Mouse (Mus musculus): ENCODE measurements at regions not wholly inside any gene's neighbourhood (a gene's known extent, or its start where the extent isn't known, plus 50 kb on each side); places are given as distances from the start of the nearest gene placed in this dataset.
A peak's percentile ranks its signal among the peaks of the same experiment; 100 is the strongest.

- H3K27me3 ChIP-seq (ENCODE audit: control insufficient read depth, insufficient read depth, low read length), result no peaks in the 10 kb centered on the region
- ATAC-seq (ENCODE audit: insufficient read depth, low FRiP score), result no peak
- peak overlapping the region; percentile 1; the same call in 1 of the 2 replicates for H3K27ac ChIP-seq (ENCODE audit: low read length)
- peak overlapping the region; percentile 12; the same call in 1 of the 2 replicates for H3K9ac ChIP-seq (ENCODE audit: low read length)
- H3K4me3 ChIP-seq (replicated peaks; ENCODE audit: low read length), result no peak overlapping the region
- WGBS, result 75% methylated on average over 8 of the region's 8 CpGs
- peaks cover 16% of the 10 kb centered on the region; the same call in 1 of the 2 replicates for H3K4me1 ChIP-seq (ENCODE audit: control insufficient read depth, insufficient read depth, low read length)
- no peak overlapping the region for H3K4me2 ChIP-seq (ENCODE audit: low read depth, low read length)
- no peaks in the 10 kb centered on the region for H3K36me3 ChIP-seq (ENCODE audit: control insufficient read depth, insufficient read depth, low read length)
- no peaks in the 10 kb centered on the region for H3K9me3 ChIP-seq (replicated peaks; ENCODE audit: control insufficient read depth, low read length)
Observed at GRCm38 (mm10) chr4:150752151-150752550, 100.2 kb upstream of the Slc45a1 start.

GRCm38 (mm10) chr4:150750445-150751213, 98.7 kb upstream of the Slc45a1 start:
- Histone ChIP-seq H3K36me3 (ENCODE audit: control insufficient read depth, insufficient read depth, low read length) (no peaks in the 10 kb centered on the region), H3K9me3 (replicated peaks; ENCODE audit: control insufficient read depth, low read length) (no peaks in the 10 kb centered on the region), H3K27ac (ENCODE audit: low read length) (no peak overlapping the region), H3K9ac (ENCODE audit: low read length) (no peak overlapping the region), H3K4me3 (replicated peaks; ENCODE audit: low read length) (no peak overlapping the region), H3K27me3 (ENCODE audit: control insufficient read depth, insufficient read depth, low read length) (no peaks in the 10 kb centered on the region), H3K4me1 (ENCODE audit: control insufficient read depth, insufficient read depth, low read length) (peaks cover 24% of the 10 kb centered on the region), H3K4me2 (ENCODE audit: low read depth, low read length) (no peak overlapping the region)
- 53% methylated on average over 13 of the region's 13 CpGs for whole genome bisulfite sequencing
- no peak for ATAC-seq (ENCODE audit: insufficient read depth, low FRiP score)

GRCm38 (mm10) chr4:150749066-150749465, 97.1 kb upstream of the Slc45a1 start:
- 77% methylated on average over 8 of the region's 8 CpGs for WGBS
- H3K4me1 ChIP-seq (ENCODE audit: control insufficient read depth, insufficient read depth, low read length), result peaks cover 28% of the 10 kb centered on the region

GRCm38 (mm10) chr4:150748099-150749000, 96.4 kb upstream of the Slc45a1 start:
- ATAC-seq (ENCODE audit: insufficient read depth, low FRiP score), result peak; percentile 75
- H3K27ac ChIP-seq (ENCODE audit: low read length), result peak overlapping the region; percentile 14
- 36% methylated on average over 13 of the region's 13 CpGs for WGBS

More at GRCm38 (mm10) chr4:150749066-150749465, 97.1 kb upstream of the Slc45a1 start:
- Histone ChIP-seq H3K4me3 (replicated peaks; ENCODE audit: low read length) (no peak overlapping the region), H3K9ac (ENCODE audit: low read length) (no peak overlapping the region), H3K27ac (ENCODE audit: low read length) (peak overlapping the region; percentile 14), H3K4me2 (ENCODE audit: low read depth, low read length) (no peak overlapping the region), H3K36me3 (ENCODE audit: control insufficient read depth, insufficient read depth, low read length) (no peaks in the 10 kb centered on the region), H3K9me3 (replicated peaks; ENCODE audit: control insufficient read depth, low read length) (no peaks in the 10 kb centered on the region), H3K27me3 (ENCODE audit: control insufficient read depth, insufficient read depth, low read length) (no peaks in the 10 kb centered on the region)
- no peak for ATAC-seq (ENCODE audit: insufficient read depth, low FRiP score)

GRCm38 (mm10) chr4:150746430-150746923, 94.5 kb upstream of the Slc45a1 start:
- ATAC-seq (ENCODE audit: insufficient read depth, low FRiP score), result no peak
- peak overlapping the region; percentile 6 for H3K9ac ChIP-seq (ENCODE audit: low read length)
- peak overlapping the region; percentile 82 for H3K27ac ChIP-seq (ENCODE audit: low read length)
- 63% methylated on average over 13 of the region's 13 CpGs for WGBS
- no peaks in the 10 kb centered on the region for H3K27me3 ChIP-seq (ENCODE audit: control insufficient read depth, insufficient read depth, low read length)
- no peaks in the 10 kb centered on the region for H3K9me3 ChIP-seq (replicated peaks; ENCODE audit: control insufficient read depth, low read length)
- H3K36me3 ChIP-seq (ENCODE audit: control insufficient read depth, insufficient read depth, low read length), result no peaks in the 10 kb centered on the region
- no peak overlapping the region for H3K4me2 ChIP-seq (ENCODE audit: low read depth, low read length)
- peaks cover 30% of the 10 kb centered on the region for H3K4me1 ChIP-seq (ENCODE audit: control insufficient read depth, insufficient read depth, low read length)
- no peak overlapping the region for H3K4me3 ChIP-seq (replicated peaks; ENCODE audit: low read length)

More at GRCm38 (mm10) chr4:150748099-150749000, 96.4 kb upstream of the Slc45a1 start:
- Histone ChIP-seq H3K4me3 (replicated peaks; ENCODE audit: low read length) (no peak overlapping the region), H3K4me1 (ENCODE audit: control insufficient read depth, insufficient read depth, low read length) (peaks cover 28% of the 10 kb centered on the region), H3K9ac (ENCODE audit: low read length) (no peak overlapping the region), H3K36me3 (ENCODE audit: control insufficient read depth, insufficient read depth, low read length) (no peaks in the 10 kb centered on the region), H3K4me2 (ENCODE audit: low read depth, low read length) (no peak overlapping the region), H3K27me3 (ENCODE audit: control insufficient read depth, insufficient read depth, low read length) (no peaks in the 10 kb centered on the region), H3K9me3 (replicated peaks; ENCODE audit: control insufficient read depth, low read length) (no peaks in the 10 kb centered on the region)

GRCm38 (mm10) chr4:150745529-150746429, 93.8 kb upstream of the Slc45a1 start:
- H3K9ac ChIP-seq (ENCODE audit: low read length), result peak overlapping the region; percentile 56
- no peak overlapping the region for H3K4me2 ChIP-seq (ENCODE audit: low read depth, low read length)
- H3K36me3 ChIP-seq (ENCODE audit: control insufficient read depth, insufficient read depth, low read length), result no peaks in the 10 kb centered on the region
- peak; percentile 64; the same call in 1 of the 2 replicates for ATAC-seq (ENCODE audit: insufficient read depth, low FRiP score)
- H3K4me1 ChIP-seq (ENCODE audit: control insufficient read depth, insufficient read depth, low read length), result peaks cover 28% of the 10 kb centered on the region
- H3K27ac ChIP-seq (ENCODE audit: low read length), result peak overlapping the region; percentile 82
- 39% methylated on average over 7 of the region's 7 CpGs for WGBS
- H3K9me3 ChIP-seq (replicated peaks; ENCODE audit: control insufficient read depth, low read length), result no peaks in the 10 kb centered on the region
- no peaks in the 10 kb centered on the region for H3K27me3 ChIP-seq (ENCODE audit: control insufficient read depth, insufficient read depth, low read length)
- H3K4me3 ChIP-seq (replicated peaks; ENCODE audit: low read length), result no peak overlapping the region

- H3K4me1 ChIP-seq (ENCODE audit: control insufficient read depth, insufficient read depth, low read length), result peaks cover 21% of the 10 kb centered on the region
- no peaks in the 10 kb centered on the region for H3K9me3 ChIP-seq (replicated peaks; ENCODE audit: control insufficient read depth, low read length)
- H3K4me2 ChIP-seq (ENCODE audit: low read depth, low read length), result 0 out of 2 replicates have a peak overlapping the region, but pooled peaks have one; percentile 1
- no peak for ATAC-seq (ENCODE audit: insufficient read depth, low FRiP score)
- H3K4me3 ChIP-seq (replicated peaks; ENCODE audit: low read length), result no peak overlapping the region
- H3K9ac ChIP-seq (ENCODE audit: low read length), result no peak overlapping the region
- no peak overlapping the region for H3K27ac ChIP-seq (ENCODE audit: low read length)
- H3K27me3 ChIP-seq (ENCODE audit: control insufficient read depth, insufficient read depth, low read length), result no peaks in the 10 kb centered on the region
- 41% methylated on average over 8 of the region's 8 CpGs for WGBS
- no peaks in the 10 kb centered on the region for H3K36me3 ChIP-seq (ENCODE audit: control insufficient read depth, insufficient read depth, low read length)
Observed at GRCm38 (mm10) chr4:150743508-150743907, 91.5 kb upstream of the Slc45a1 start.

GRCm38 (mm10) chr4:150743103-150743502, 91.1 kb upstream of the Slc45a1 start:
- Histone ChIP-seq H3K9ac (ENCODE audit: low read length) (no peak overlapping the region), H3K4me3 (replicated peaks; ENCODE audit: low read length) (no peak overlapping the region), H3K27ac (ENCODE audit: low read length) (no peak overlapping the region), H3K36me3 (ENCODE audit: control insufficient read depth, insufficient read depth, low read length) (no peaks in the 10 kb centered on the region), H3K9me3 (replicated peaks; ENCODE audit: control insufficient read depth, low read length) (no peaks in the 10 kb centered on the region), H3K4me2 (ENCODE audit: low read depth, low read length) (0 out of 2 replicates have a peak overlapping the region, but pooled peaks have one; percentile 1), H3K4me1 (ENCODE audit: control insufficient read depth, insufficient read depth, low read length) (peaks cover 18% of the 10 kb centered on the region), H3K27me3 (ENCODE audit: control insufficient read depth, insufficient read depth, low read length) (no peaks in the 10 kb centered on the region)
- WGBS, result 24% methylated on average over 6 of the region's 6 CpGs
- peak; percentile 23; the same call in 1 of the 2 replicates for ATAC-seq (ENCODE audit: insufficient read depth, low FRiP score)

All from stomach, embryonic 16.5 days (tissue).